21 mouse cellular contexts compared by ENCODE assay signal in the genomic region with DNA sequence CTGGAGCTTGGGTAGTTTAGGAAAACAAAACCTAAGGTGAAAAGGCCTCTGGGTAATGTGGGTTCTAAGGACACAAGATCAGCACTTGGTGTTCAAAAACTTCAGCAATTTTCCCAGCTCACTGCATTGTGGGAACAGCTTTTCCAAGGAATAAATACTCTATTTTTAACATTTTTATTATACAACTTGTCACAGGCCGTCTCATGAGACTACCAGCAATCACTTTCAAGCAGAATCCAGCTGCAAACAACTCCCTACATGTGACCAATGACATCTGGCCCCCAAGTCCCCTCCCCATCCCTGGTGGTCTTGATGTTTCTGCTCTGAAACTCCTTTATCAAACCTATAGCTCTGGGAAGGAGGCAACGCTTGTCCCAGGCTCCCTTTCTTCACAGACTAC.
DNase-seq lines count a peak whose midpoint lies in the region; ATAC-seq and TF ChIP-seq lines count a peak whose summit lies in the region.
"Had no signal": no experiment of that assay in that cellular context is flagged by ENCODE, and none has a peak within 500 bp of the region (broad histone marks: within the 10 kb centered on the region; RNA-seq: fewer than 3 reads in every experiment).

No protein-coding gene starts in this region.

- TF ChIP-seq CTCF in lung, postnatal 0 days (IDR thresholded peaks at IDR 0.05): no peak
- no peak for TF ChIP-seq CTCF in kidney, postnatal 0 days (IDR thresholded peaks at IDR 0.05; ENCODE audit: low read depth)

- H3K9me3 ChIP-seq in heart, embryonic 12.5 days (replicated peaks): peaks cover under 1% of the 10 kb centered on the region
- no peaks in the 10 kb centered on the region for H3K9me3 ChIP-seq in lung, postnatal 0 days (ENCODE audit: low read length)
- no peaks in the 10 kb centered on the region for H3K9me3 ChIP-seq in kidney, postnatal 0 days (replicated peaks; ENCODE audit: low read length)
- H3K9me3 ChIP-seq: embryonic facial prominence, embryonic 13.5 days; midbrain, embryonic 15.5 days; stomach, embryonic 15.5 days had no signal

- ATAC-seq in heart, embryonic 12.5 days (ENCODE audit: insufficient number of reproducible peaks, low FRiP score): no peak
- ATAC-seq in lung, postnatal 0 days: 0 out of 2 replicates have a peak, but pooled peaks have one; percentile 4
- ATAC-seq in kidney, postnatal 0 days (replicated peaks; ENCODE audit: low FRiP score, low read depth): no peak
- ATAC-seq: forebrain, embryonic 16.5 days; hindbrain, embryonic 16.5 days; intestine, postnatal 0 days; midbrain, embryonic 15.5 days had no signal

- 66% methylated on average over 2 of the region's 2 CpGs for WGBS in heart, embryonic 12.5 days
- WGBS in lung, postnatal 0 days: 51% methylated on average over 2 of the region's 2 CpGs
- 61% methylated on average over 2 of the region's 2 CpGs for WGBS in kidney, postnatal 0 days

- H3K36me3 ChIP-seq in heart, embryonic 12.5 days: no peaks in the 10 kb centered on the region
- H3K36me3 ChIP-seq in lung, postnatal 0 days (ENCODE audit: insufficient read depth, low read length): no peaks in the 10 kb centered on the region
- no peaks in the 10 kb centered on the region for H3K36me3 ChIP-seq in kidney, postnatal 0 days (ENCODE audit: insufficient read depth, low read length)
- H3K36me3 ChIP-seq: embryonic facial prominence, embryonic 13.5 days; midbrain, embryonic 15.5 days; stomach, embryonic 15.5 days had no signal

- H3K27ac ChIP-seq in heart, embryonic 12.5 days (ENCODE audit: poor library complexity, severe bottlenecking): no peak overlapping the region
- 0 out of 2 replicates have a peak overlapping the region, but pooled peaks have one; percentile 3 for H3K27ac ChIP-seq in lung, postnatal 0 days (ENCODE audit: low read length)
- peak overlapping the region; percentile 31; the same call in 1 of the 2 replicates for H3K27ac ChIP-seq in kidney, postnatal 0 days
- H3K27ac ChIP-seq: embryonic facial prominence, embryonic 13.5 days; midbrain, embryonic 15.5 days; stomach, embryonic 15.5 days had no signal

- no peaks in the 10 kb centered on the region for H3K27me3 ChIP-seq in heart, embryonic 12.5 days (replicated peaks)
- H3K27me3 ChIP-seq in lung, postnatal 0 days (replicated peaks; ENCODE audit: insufficient read depth, low read length): no peaks in the 10 kb centered on the region
- no peaks in the 10 kb centered on the region for H3K27me3 ChIP-seq in kidney, postnatal 0 days (ENCODE audit: insufficient read depth, low read length)
- H3K27me3 ChIP-seq: embryonic facial prominence, embryonic 13.5 days; megakaryocyte, embryonic 14.5 days; midbrain, embryonic 15.5 days; stomach, embryonic 15.5 days had no signal

- H3K4me1 ChIP-seq in heart, embryonic 12.5 days (replicated peaks): 0 out of 2 replicates have a peak, but pooled peaks cover 2% of the 10 kb centered on the region
- no peaks in the 10 kb centered on the region for H3K4me1 ChIP-seq in lung, postnatal 0 days (ENCODE audit: insufficient read depth, low read depth, low read length)
- H3K4me1 ChIP-seq in kidney, postnatal 0 days (replicated peaks; ENCODE audit: insufficient read depth, low read length): 0 out of 2 replicates have a peak, but pooled peaks cover 3% of the 10 kb centered on the region
- H3K4me1 ChIP-seq: megakaryocyte, embryonic 14.5 days; midbrain, embryonic 15.5 days; stomach, embryonic 15.5 days had no signal

- TF ChIP-seq EP300 in lung, postnatal 0 days (IDR thresholded peaks at IDR 0.05): 0 out of 2 replicates have a peak, but pooled peaks have one; percentile 28

- no peak overlapping the region for H3K9ac ChIP-seq in heart, embryonic 12.5 days
- H3K9ac ChIP-seq in lung, postnatal 0 days (replicated peaks; ENCODE audit: low read depth): no peak overlapping the region
- H3K9ac ChIP-seq in kidney, postnatal 0 days (ENCODE audit: low read depth, low read length): no peak overlapping the region
- H3K9ac ChIP-seq: embryonic facial prominence, embryonic 13.5 days; midbrain, embryonic 15.5 days; stomach, embryonic 15.5 days had no signal

- H3K4me3 ChIP-seq in heart, embryonic 12.5 days: no peak overlapping the region
- H3K4me3 ChIP-seq in lung, postnatal 0 days (ENCODE audit: low read depth, low read length): no peak overlapping the region
- no peak overlapping the region for H3K4me3 ChIP-seq in kidney, postnatal 0 days (replicated peaks; ENCODE audit: low read depth, low read length)
- H3K4me3 ChIP-seq: embryonic facial prominence, embryonic 13.5 days; megakaryocyte, embryonic 14.5 days; midbrain, embryonic 15.5 days; stomach, embryonic 15.5 days had no signal

- intact Hi-C loops in heart, postnatal 10 days (cut with DNase I): no loop called here

- peak; percentile 20 to 22 for DNase-seq in heart, postnatal 10 days
- DNase-seq in lung, postnatal 0 days (ENCODE audit: low spot score): peak; percentile 7
- no peak for DNase-seq in lung, postnatal 14 days
- peak; percentile 50 for DNase-seq in kidney, postnatal 0 days (ENCODE audit: low spot score)
- peak; percentile 23 for DNase-seq in lung, postnatal 25 days (ENCODE audit: low spot score)
- no peak for DNase-seq in adrenal gland, postnatal 14 days
- no peak for DNase-seq in urinary bladder, postnatal 10 days (ENCODE audit: low spot score)
- DNase-seq: adrenal gland, adult 2 months; cerebellum, postnatal 10 days; liver; retina, postnatal 1 day; thymus, adult 18-20 months; thymus, postnatal 4 days had no signal

- no peak overlapping the region for H3K4me2 ChIP-seq in heart, embryonic 12.5 days
- H3K4me2 ChIP-seq in lung, postnatal 0 days (replicated peaks; ENCODE audit: low read depth, low read length): no peak overlapping the region
- H3K4me2 ChIP-seq in kidney, postnatal 0 days (ENCODE audit: low read length): no peak overlapping the region
- H3K4me2 ChIP-seq: embryonic facial prominence, embryonic 13.5 days; midbrain, embryonic 15.5 days; stomach, embryonic 15.5 days had no signal

Comparison
In these comparisons a context has a peak if more than half of its experiments do, and no peak if none do; other contexts are left out.
1. DNase-seq: peak in heart, postnatal 10 days (2 of 2), lung, postnatal 0 days (single experiment), kidney, postnatal 0 days (single experiment) and lung, postnatal 25 days (single experiment); none in lung, postnatal 14 days (single experiment), adrenal gland, postnatal 14 days (single experiment) and urinary bladder, postnatal 10 days (single experiment).